Mouse (Mus musculus) CH12.LX (cell line): ENCODE data around the gene Zfp488. TPM values are rescaled to one million over a fixed set of nuclear protein-coding genes. Genes with fewer than 3 reads are reported as not detected.

Source experiments
- polyA plus RNA-seq: library from polyadenylated mRNA; unstranded; fragments of >175 nt; gene quantifications from 2 replicates; pipeline ENCODE4 v1.2.1, GENCODE M21; 2012; ENCODE audit warnings: low read depth; ENCODE audit not compliant: insufficient read length
- total RNA-seq, 2 experiments: library from RNA; depleted of rRNA; stranded (reverse); fragments of 300-350 nt in 1 of 2; fragments of >200 nt in 1 of 2; gene quantifications; 2 replicates each; pipeline ENCODE4 v1.2.3; 2012 to 2014

The Zfp488 gene
- total and polyA plus RNA-seq, 3 experiments: not detected

Other genes with a start within 250 kb of the Zfp488 start
- gene Gdf10, start 55.2 kb downstream of the Zfp488 start, total RNA-seq (2012; rRNA removed): not detected in 2 replicates
- gene Gdf10, start 55.2 kb downstream of the Zfp488 start, total RNA-seq (2014; rRNA removed): not detected in 2 replicates
- gene Gdf10, start 55.2 kb downstream of the Zfp488 start, polyA plus RNA-seq: not detected in 2 replicates
- not detected in 2 replicates for gene Gdf2, start 37.7 kb downstream of the Zfp488 start, total RNA-seq (2012; rRNA removed)
- gene Gdf2, start 37.7 kb downstream of the Zfp488 start, total RNA-seq (2014; rRNA removed): not detected in 2 replicates
- gene Gdf2, start 37.7 kb downstream of the Zfp488 start, polyA plus RNA-seq: not detected in 2 replicates
- not detected in 2 replicates for gene Rbp3, start 24.8 kb downstream of the Zfp488 start, total RNA-seq (2012; rRNA removed)
- gene Rbp3, start 24.8 kb downstream of the Zfp488 start, total RNA-seq (2014; rRNA removed): not detected in 2 replicates
- gene Rbp3, start 24.8 kb downstream of the Zfp488 start, polyA plus RNA-seq: not detected in 2 replicates
- gene Gm30083, start 36.4 kb upstream of the Zfp488 start, total RNA-seq (2012; rRNA removed): not detected in 2 replicates
- not detected in 2 replicates for gene Gm30083, start 36.4 kb upstream of the Zfp488 start, total RNA-seq (2014; rRNA removed)
- gene Gm30083, start 36.4 kb upstream of the Zfp488 start, polyA plus RNA-seq: not detected in 2 replicates
- gene Gm5460, start 38.0 kb upstream of the Zfp488 start, total RNA-seq (2012; rRNA removed): not detected in 2 replicates
- gene Gm5460, start 38.0 kb upstream of the Zfp488 start, total RNA-seq (2014; rRNA removed): not detected in 2 replicates
- not detected in 2 replicates for gene Gm5460, start 38.0 kb upstream of the Zfp488 start, polyA plus RNA-seq
- gene Antxrl, start 73.9 kb upstream of the Zfp488 start, total RNA-seq (2012; rRNA removed): not detected in 2 replicates
- not detected in 2 replicates for gene Antxrl, start 73.9 kb upstream of the Zfp488 start, total RNA-seq (2014; rRNA removed)
- not detected in 2 replicates for gene Antxrl, start 73.9 kb upstream of the Zfp488 start, polyA plus RNA-seq
- 1.8 and 2.3 TPM in 2 replicates for gene Anxa8, start 107.2 kb upstream of the Zfp488 start, total RNA-seq (2012; rRNA removed)
- 0.23 and 0.24 TPM in 2 replicates for gene Anxa8, start 107.2 kb upstream of the Zfp488 start, total RNA-seq (2014; rRNA removed)
- gene Anxa8, start 107.2 kb upstream of the Zfp488 start, polyA plus RNA-seq: 0.33 TPM in 1 of 2 replicates, not detected in the other
- not detected in 2 replicates for gene A630023A22Rik, start 124.0 kb upstream of the Zfp488 start, total RNA-seq (2012; rRNA removed)
- not detected in 2 replicates for gene A630023A22Rik, start 124.0 kb upstream of the Zfp488 start, total RNA-seq (2014; rRNA removed)
- gene A630023A22Rik, start 124.0 kb upstream of the Zfp488 start, polyA plus RNA-seq: 0.36 TPM in 1 of 2 replicates, not detected in the other
- 0.04 TPM in 2 replicates for gene Npy4r, start 173.7 kb upstream of the Zfp488 start, total RNA-seq (2012; rRNA removed)
- gene Npy4r, start 173.7 kb upstream of the Zfp488 start, total RNA-seq (2014; rRNA removed): not detected in 2 replicates
- not detected in 2 replicates for gene Npy4r, start 173.7 kb upstream of the Zfp488 start, polyA plus RNA-seq
- 0.21 and 0.80 TPM in 2 replicates for gene Gprin2, start 222.9 kb upstream of the Zfp488 start, total RNA-seq (2012; rRNA removed)
- 0.01 and 0.04 TPM in 2 replicates for gene Gprin2, start 222.9 kb upstream of the Zfp488 start, total RNA-seq (2014; rRNA removed)
- gene Gprin2, start 222.9 kb upstream of the Zfp488 start, polyA plus RNA-seq: 0.05 and 0.16 TPM in 2 replicates
- gene Syt15, start 240.8 kb upstream of the Zfp488 start, total RNA-seq (2012; rRNA removed): not detected in 2 replicates
- gene Syt15, start 240.8 kb upstream of the Zfp488 start, total RNA-seq (2014; rRNA removed): not detected in 2 replicates
- gene Syt15, start 240.8 kb upstream of the Zfp488 start, polyA plus RNA-seq: 0.10 TPM in 1 of 2 replicates, not detected in the other